Mouse (Mus musculus): ENCODE results near the gene Sh3gl3.

DNA sequence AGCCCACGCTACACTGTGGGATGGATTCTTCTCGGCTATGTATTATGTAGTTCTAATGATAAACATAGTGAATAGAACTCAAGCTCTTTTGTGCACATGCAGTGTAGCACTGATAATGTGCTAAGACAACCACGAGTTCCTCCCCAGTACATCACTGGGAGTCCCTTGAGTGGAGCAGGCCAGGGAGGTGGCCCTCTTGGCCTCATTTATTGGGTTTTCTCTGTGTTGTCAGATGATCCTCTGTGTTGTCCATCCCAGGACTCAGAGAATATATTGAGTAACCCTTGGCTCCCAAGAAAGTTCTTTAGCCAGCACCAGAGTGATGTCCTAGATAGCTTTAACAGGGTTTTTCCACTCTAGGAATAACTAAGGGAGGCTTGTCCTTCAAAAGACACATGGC is 176.8 kb downstream of the Sh3gl3 start:
- TF ChIP-seq CTCF (IDR thresholded peaks at IDR 0.05; ENCODE audit: extremely low read depth, insufficient read length, insufficient replicate concordance, low read depth, low read length) (no peak), POLR2A (IDR thresholded peaks at IDR 0.05; ENCODE audit: low read depth, low read length) (no peak)

Measured in small intestine, adult 2 months (tissue).